Mouse (Mus musculus) NIH3T3 (cell line): ENCODE measurements around the gene Olfr433.
A peak's percentile ranks its signal among the peaks of the same experiment; 100 is the strongest.
"Not testable (repeated sequence)": the region's sequence is repeated elsewhere in the genome, so short reads cannot be mapped to it uniquely, and the experiment has no call there.

Experiments used
- DNase-seq: peaks from one replicate; pipeline ENCODE4 v3.0.0-alpha.2; 2012; ENCODE audit warnings: low read depth

Olfr433 gene

GRCm38 (mm10) chr1:174040523-174041177, at the start of gene Olfr433:
TSS of gene Olfr433 (plus strand) at chr1:174040705.
- DNase-seq: peak; percentile 55

GRCm38 (mm10) chr1:173995003-173995402, 45.5 kb upstream of the Olfr433 start:
- DNase-seq: peak; percentile 3

GRCm38 (mm10) chr1:174004352-174005109, 36.0 kb upstream of the Olfr433 start:
- not testable (repeated sequence) for DNase-seq

GRCm38 (mm10) chr1:174007050-174007449, 33.5 kb upstream of the Olfr433 start:
- not testable (repeated sequence) for DNase-seq

GRCm38 (mm10) chr1:174031698-174032097, 8.8 kb upstream of the Olfr433 start, which contains the start of gene Ifi205:
TSS of gene Ifi205 (minus strand) at chr1:174031810.
- peak; percentile 79 for DNase-seq

GRCm38 (mm10) chr1:174035841-174036240, 4.7 kb upstream of the Olfr433 start:
- DNase-seq: peak; percentile 1

- DNase-seq: peak; percentile 65
Observed at GRCm38 (mm10) chr1:174038480-174038879, 2.0 kb upstream of the Olfr433 start.

- DNase-seq: peak; percentile 1
Observed at GRCm38 (mm10) chr1:174042091-174042884, 1.8 kb downstream of the Olfr433 start.

- peak; percentile 87 for DNase-seq
Observed at GRCm38 (mm10) chr1:174044431-174044830, 3.9 kb downstream of the Olfr433 start.

- not testable (repeated sequence) for DNase-seq
Observed at GRCm38 (mm10) chr1:174048227-174048626, 7.7 kb downstream of the Olfr433 start.

- peak; percentile 60 for DNase-seq
Observed at GRCm38 (mm10) chr1:174048893-174049292, 8.4 kb downstream of the Olfr433 start, which contains the start of gene Olfr432. TSS of gene Olfr432 (plus strand) at chr1:174049205.

- not testable (repeated sequence) for DNase-seq
Observed at GRCm38 (mm10) chr1:174049357-174049756, 8.9 kb downstream of the Olfr433 start.

GRCm38 (mm10) chr1:174050532-174050931, 10.0 kb downstream of the Olfr433 start:
- DNase-seq: no peak

- DNase-seq: no peak
Observed at GRCm38 (mm10) chr1:174051515-174051914, 11.0 kb downstream of the Olfr433 start.

GRCm38 (mm10) chr1:174051931-174052536, 11.5 kb downstream of the Olfr433 start:
- no peak for DNase-seq

- peak; percentile 67 for DNase-seq
Observed at GRCm38 (mm10) chr1:174052981-174053380, 12.5 kb downstream of the Olfr433 start.

GRCm38 (mm10) chr1:174055248-174055647, 14.7 kb downstream of the Olfr433 start:
- no peak for DNase-seq

- DNase-seq: no peak
Observed at GRCm38 (mm10) chr1:174066305-174066704, 25.8 kb downstream of the Olfr433 start, which contains the start of gene Olfr430. TSS of gene Olfr430 (plus strand) at chr1:174066605.

- DNase-seq: no peak
Observed at GRCm38 (mm10) chr1:174084031-174084430, 43.5 kb downstream of the Olfr433 start, which contains the start of gene Olfr429. TSS of gene Olfr429 (plus strand) at chr1:174084331.
